Mouse (Mus musculus) neural tube, embryonic 15.5 days (tissue): ENCODE results near the gene Terf2ip. TPM values are rescaled to one million over a fixed set of nuclear protein-coding genes. Genes with fewer than 3 reads are reported as not detected.

Experiments
- ATAC-seq: fragments of 200-750 bp; cut with Nextera tagmentation; 2 replicates; pipeline ENCODE4 v1.8.0; 2017; ENCODE audit warnings: mild to moderate bottlenecking, moderate TSS enrichment, moderate library complexity; ENCODE audit not compliant: low FRiP score
- H3K27ac ChIP-seq: fragments of 300-500 bp; sonication (generic); replicated peaks from 2 replicates; pipeline ENCODE4 v1.5.1; 2015; ENCODE audit warnings: mild to moderate bottlenecking, inconsistent platforms
- H3K27me3 ChIP-seq: fragments of 300-500 bp; sonication (generic); replicated peaks from 2 replicates; pipeline ENCODE4 v1.6.1; 2015; ENCODE audit warnings: inconsistent platforms
- H3K36me3 ChIP-seq: fragments of 300-500 bp; sonication (generic); 2 replicates; pipeline ENCODE4 v1.6.1; 2015; ENCODE audit warnings: inconsistent platforms
- H3K4me1 ChIP-seq: fragments of 300-500 bp; sonication (generic); 2 replicates; pipeline ENCODE4 v1.6.1; 2015; ENCODE audit warnings: inconsistent platforms
- H3K4me2 ChIP-seq: fragments of 300-500 bp; sonication (generic); 2 replicates; pipeline ENCODE4 v1.6.1; 2015; ENCODE audit warnings: inconsistent platforms, mild to moderate bottlenecking, moderate library complexity
- H3K4me3 ChIP-seq: fragments of 300-500 bp; sonication (generic); replicated peaks from 2 replicates; pipeline ENCODE4 v1.5.1; 2015; ENCODE audit warnings: mild to moderate bottlenecking, inconsistent platforms
- H3K9ac ChIP-seq: fragments of 300-500 bp; sonication (generic); replicated peaks from 2 replicates; pipeline ENCODE4 v1.6.1; 2015; ENCODE audit warnings: mild to moderate bottlenecking, inconsistent platforms
- H3K9me3 ChIP-seq: fragments of 300-500 bp; sonication (generic); replicated peaks from 2 replicates; pipeline ENCODE4 v1.6.1; 2016; ENCODE audit warnings: inconsistent platforms
- WGBS: fragments of 180-500 bp; shearing (Covaris S2); methylation state at CpG from one replicate; pipeline ENCODE4 v1.1.7; 2015; ENCODE audit warnings: mixed read lengths; 5-methylcytosine and 5-hydroxymethylcytosine counted together
- polyA plus RNA-seq: library from polyadenylated mRNA; unstranded; fragments of >200 nt; fragmentation: Nextera tagmentation; extraction: Ambion mirVana; gene quantifications from 2 replicates; pipeline ENCODE4 v1.2.1, GENCODE M21; 2015

Gene Terf2ip
- polyA plus RNA-seq, 1 experiment from 2014 or later: 64.9 TPM

GRCm38 (mm10) chr8:112061372-112061771 lies 50.2 kb downstream of the Terf2ip start:
- Histone ChIP-seq H3K27me3 (no peaks in the 10 kb centered on the region), H3K4me3 (no peak overlapping the region), H3K27ac (no peak overlapping the region), H3K4me1 (no peaks in the 10 kb centered on the region), H3K4me2 (no peak overlapping the region), H3K9me3 (no peaks in the 10 kb centered on the region), H3K36me3 (no peaks in the 10 kb centered on the region), H3K9ac (no peak overlapping the region)
- WGBS: 41% methylated on average over 4 of the region's 4 CpGs
- no peak for ATAC-seq

Other genes with a start within 250 kb of the Terf2ip start
- gene Cfdp1, start 157.1 kb upstream of the Terf2ip start, polyA plus RNA-seq: 194 and 201 TPM in 2 replicates
- gene Tmem170, start 134.6 kb upstream of the Terf2ip start, polyA plus RNA-seq: 3.9 and 4.8 TPM in 2 replicates
- gene Chst5, start 101.0 kb upstream of the Terf2ip start, polyA plus RNA-seq: 3.4 and 3.5 TPM in 2 replicates
- 15.9 and 17.3 TPM in 2 replicates for gene Tmem231, start 77.5 kb upstream of the Terf2ip start, polyA plus RNA-seq
- 403 and 479 TPM in 2 replicates for gene Gabarapl2, start 70.7 kb upstream of the Terf2ip start, polyA plus RNA-seq
- gene Adat1, start 19.1 kb upstream of the Terf2ip start, polyA plus RNA-seq: 8.5 and 9.4 TPM in 2 replicates
- gene Kars, start 75 bp upstream of the Terf2ip start, polyA plus RNA-seq: 166 and 186 TPM in 2 replicates
- 0.45 and 0.52 TPM in 2 replicates for gene Gm6793, start 3.6 kb downstream of the Terf2ip start, polyA plus RNA-seq